Mouse (Mus musculus) fat pad, adult 2 months (tissue): Measurements from ENCODE around the gene Ube2l6.
"Not testable (repeated sequence)": the region's sequence is repeated elsewhere in the genome, so short reads cannot be mapped to it uniquely, and the experiment has no call there.

ENCODE experiments used
- DNase-seq: peaks from one replicate; pipeline ENCODE4 v3.0.0-alpha.2; 2011; ENCODE audit warnings: low read depth, low spot score; ENCODE audit errors: extremely low read depth

The Ube2l6 gene

DNA sequence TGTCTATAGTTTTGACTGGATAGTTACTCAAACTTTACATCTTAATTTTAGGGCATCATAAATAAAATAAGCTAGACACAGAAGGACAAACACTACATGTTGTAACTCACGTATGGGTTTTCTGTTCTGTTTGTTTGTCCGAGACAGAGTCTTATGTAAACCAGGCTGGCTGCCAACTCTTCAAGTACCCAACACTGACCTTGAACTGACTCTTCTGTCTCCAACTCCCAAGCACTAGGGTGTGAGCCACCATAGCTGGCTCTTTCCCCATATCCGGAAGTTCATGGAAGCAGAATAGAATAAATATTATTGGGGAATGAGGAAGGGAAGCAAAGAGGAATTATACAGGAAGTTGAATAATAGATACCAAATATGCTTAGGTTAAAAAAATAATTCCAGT lies 6.1 kb upstream of the Ube2l6 start:
- no peak for DNase-seq

DNA sequence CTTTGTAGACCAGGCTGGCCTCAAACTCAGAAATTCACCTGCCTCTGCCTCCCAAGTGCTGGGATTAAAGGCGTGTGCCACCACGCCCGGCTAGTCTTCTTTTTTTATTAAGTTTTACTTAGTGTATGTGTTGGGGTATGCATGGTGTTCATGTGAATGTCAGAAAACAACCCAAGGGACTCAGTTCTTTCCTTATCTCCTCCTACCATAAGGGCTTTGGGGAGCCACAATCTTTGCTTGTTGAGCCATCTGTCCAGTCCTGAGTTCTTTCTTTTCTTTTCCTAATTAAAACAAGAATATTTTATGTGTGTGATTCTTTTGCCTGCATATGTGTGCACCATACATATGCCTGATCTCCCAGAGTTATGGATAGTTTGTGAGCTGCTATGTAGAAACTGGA lies 5.5 kb upstream of the Ube2l6 start:
- no peak for DNase-seq

DNA sequence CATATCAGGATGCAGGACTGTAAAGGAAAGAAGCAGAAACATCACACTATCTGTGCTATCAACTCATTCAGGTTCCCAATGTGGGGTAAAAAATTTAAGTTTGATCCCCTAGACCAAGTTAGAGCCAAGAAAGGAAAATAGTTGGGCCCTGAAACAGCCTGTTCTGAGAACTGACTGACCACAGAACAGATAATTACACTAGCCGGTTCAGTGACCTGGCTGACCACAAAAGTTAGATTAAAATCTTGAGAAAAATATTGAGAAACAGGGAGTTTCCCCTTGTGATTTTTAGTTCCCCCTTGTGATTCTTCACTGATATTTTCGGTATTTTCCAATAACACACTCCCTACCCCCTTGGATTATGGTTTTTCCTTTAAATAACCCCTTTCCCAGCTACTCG lies 4.8 kb upstream of the Ube2l6 start:
- no peak for DNase-seq

- no peak for DNase-seq
These were observed 665 bp upstream of the Ube2l6 start for GRCm38 (mm10) chr2:84797833-84798492.

GRCm38 (mm10) chr2:84799041-84799561 lies 473 bp downstream of the Ube2l6 start:
- DNase-seq, result no peak

GRCm38 (mm10) chr2:84800304-84800703 lies 1.7 kb downstream of the Ube2l6 start:
- DNase-seq, result no peak

GRCm38 (mm10) chr2:84801223-84801622 lies 2.6 kb downstream of the Ube2l6 start:
- not testable (repeated sequence) for DNase-seq

DNA sequence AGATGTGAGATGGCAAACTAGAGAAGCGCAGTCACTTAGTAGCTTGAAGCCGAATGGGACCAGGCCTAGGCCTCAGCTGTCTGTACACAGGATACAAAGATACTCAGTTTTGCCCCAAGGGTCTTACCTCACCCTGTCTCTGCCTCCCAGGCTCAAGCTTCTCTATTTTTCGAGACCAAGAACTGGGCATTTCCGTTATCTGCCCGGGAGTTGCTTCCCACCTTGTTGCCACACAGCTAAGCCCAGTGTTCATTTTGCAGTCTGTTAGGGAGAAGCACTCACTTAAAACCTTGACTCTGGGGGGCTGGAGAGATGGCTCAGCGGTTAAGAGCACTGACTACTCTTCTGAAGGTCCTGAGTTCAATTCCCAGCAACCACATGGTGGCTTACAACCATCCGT lies 5.3 kb downstream of the Ube2l6 start:
- DNase-seq, result no peak

DNA sequence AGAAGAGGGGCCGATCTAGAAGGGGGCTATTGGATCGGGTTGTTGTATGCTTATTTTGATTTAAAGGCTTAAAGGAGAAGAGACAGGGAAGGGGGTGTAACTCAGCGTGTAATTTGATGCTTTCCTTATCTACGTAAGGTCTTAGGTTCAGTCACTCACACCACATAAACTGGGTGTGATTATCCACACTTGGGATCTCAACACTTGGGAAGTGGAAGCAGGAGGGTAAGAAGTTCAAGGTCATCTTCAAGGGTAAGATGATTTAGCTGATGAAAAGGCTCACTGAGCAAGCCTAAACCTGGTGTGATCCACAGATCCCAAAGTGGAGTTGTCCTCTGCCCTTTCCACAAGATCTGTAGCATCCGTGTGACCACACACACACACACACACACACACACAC lies 7.9 kb downstream of the Ube2l6 start:
- no peak for DNase-seq

DNA sequence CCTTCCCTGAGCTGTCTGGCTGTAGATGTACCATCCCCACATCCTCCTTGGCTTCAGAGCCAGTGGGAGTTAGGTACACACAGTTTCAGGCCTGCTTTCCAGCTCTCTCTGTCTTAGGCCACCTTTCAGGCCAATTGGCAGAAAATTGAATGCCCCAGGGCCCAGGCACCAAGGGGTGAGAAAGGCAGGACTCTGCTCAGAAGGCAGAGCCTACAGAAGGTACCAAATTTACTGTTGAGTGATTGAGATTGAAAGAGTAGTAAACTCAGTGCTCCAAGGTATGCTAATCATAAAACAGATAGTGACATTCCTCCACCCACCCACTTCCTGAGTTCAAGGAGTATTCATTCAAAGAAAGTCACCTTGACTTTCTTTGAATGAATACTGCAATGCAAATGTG lies 10.7 kb downstream of the Ube2l6 start:
- DNase-seq, result no peak

- DNase-seq, result no peak
These were observed 11.9 kb downstream of the Ube2l6 start for GRCm38 (mm10) chr2:84810526-84810885.

- DNase-seq, result no peak
These were observed 12.4 kb downstream of the Ube2l6 start for GRCm38 (mm10) chr2:84810886-84811577.

DNA sequence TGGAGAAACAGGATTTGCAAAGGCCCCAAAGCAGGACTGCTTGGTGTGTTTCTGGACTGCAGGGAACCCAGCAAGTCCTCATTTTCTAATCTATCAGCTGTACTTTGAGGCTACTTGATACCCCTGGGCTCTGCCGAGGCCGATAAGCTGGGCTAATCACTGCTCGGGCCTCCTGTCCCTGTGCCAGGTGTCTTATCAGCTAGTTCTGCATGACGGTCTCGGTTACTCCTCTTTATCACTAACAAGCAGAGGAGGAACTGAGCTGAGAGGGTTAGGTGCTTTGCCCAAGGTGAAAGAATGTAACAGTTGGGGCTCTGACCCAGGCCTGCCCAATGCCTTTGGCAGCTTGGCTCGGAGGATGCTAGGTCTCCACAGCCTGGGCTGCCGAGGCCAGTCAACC lies 13.3 kb downstream of the Ube2l6 start:
- no peak for DNase-seq

DNA sequence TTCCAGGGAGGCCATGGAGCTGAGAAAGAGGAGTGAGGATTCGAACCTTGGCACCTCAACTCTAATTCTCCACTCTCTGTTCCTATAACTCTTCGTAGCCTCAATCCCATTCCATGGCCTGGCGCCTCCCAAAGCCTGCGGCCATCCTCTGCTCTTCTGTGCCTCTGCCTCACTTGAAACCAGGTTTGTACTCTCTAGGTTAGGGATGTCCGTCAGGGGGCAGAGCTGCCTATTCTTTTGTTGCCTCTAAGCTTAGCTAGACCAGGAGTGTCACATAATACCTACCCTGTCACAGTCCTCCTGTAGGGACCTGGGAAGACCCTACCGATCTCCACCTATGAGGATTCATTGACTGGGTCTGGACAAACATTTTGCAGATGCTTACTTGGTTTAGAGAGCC lies 14.0 kb downstream of the Ube2l6 start:
- no peak for DNase-seq

DNA sequence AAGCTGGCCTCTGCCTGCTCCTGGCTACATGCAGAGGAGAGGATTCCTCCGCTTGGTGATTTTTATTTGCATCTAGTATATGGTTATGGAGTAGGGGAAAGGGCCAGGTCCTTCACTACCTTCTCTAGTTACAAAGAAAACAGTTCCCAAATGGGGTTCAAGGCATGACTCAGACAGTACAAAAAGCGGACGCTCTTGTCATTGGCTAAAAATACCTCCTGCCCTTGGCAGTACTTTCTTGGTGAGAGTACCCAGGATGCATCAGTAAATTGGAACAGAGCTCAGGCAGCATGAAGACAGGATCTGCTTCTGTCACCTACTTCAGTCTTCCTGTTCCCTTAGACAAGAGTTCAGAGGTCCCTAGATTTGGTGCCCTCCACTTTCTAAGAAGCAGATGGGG lies 21.2 kb downstream of the Ube2l6 start:
- DNase-seq, result no peak

DNA sequence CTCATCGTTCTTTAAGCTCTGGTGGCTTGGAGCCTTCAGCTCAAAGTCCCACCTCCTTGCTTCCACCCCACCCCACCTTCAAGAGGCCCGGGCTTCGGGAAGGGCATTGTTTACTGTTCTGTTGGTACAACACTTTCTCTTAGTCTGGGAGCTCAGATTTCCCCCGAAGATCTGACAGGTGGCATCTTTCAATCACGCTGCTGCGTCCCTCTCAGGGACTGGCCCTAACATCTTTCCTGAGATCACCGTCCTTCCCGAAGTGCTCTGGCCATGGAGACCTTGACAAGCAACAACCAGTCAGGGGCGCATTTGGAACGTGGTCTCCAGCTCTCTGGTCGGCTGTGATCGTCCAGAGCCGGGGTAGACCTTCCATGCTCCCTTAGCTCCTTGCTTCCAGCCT lies 23.9 kb downstream of the Ube2l6 start, which contains the start of gene Smtnl1:
TSS of gene Smtnl1 (minus strand) at position 101 of the 400 bp plus-strand sequence.
- DNase-seq, result no peak

- DNase-seq, result no peak
These were observed 24.6 kb downstream of the Ube2l6 start for GRCm38 (mm10) chr2:84823237-84823636.

DNA sequence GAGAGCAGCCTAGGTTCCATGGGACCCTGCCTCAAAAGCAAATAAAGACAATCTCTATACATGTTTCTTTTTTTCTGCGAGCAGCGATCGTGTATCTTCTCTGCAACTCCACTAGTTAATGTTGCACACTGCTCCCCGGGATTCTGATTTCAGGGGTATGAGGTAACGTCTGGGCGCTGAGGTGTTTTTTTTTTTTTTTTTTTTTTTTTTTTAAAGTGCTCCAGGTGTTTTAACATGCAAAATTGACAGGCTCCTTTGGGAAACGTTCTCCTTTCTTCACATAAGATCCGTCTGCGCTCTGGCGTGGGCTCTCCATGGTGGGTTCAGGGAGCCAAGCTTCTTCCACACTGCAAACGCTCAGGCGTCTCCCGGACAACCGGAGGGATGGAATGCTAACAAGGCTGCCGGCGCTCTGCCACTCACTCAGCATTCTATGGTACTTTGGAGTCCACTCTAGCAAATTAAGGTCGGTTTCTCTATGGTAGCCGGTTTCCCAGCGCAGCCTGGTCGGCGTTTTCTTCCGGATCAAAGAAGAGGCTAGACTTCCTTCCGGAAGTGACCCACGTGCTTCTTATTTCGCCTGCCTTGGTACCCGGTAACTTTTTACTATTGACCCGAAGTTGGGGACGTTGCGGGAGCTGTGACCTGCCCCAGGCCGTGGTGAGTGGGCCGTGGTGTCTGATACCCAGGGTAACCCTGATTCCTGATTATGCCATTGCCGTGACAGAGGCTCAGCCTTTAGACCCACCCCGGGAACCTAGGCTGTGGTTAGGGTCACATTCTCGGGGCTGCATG lies 28.1 kb downstream of the Ube2l6 start, which contains the start of gene Timm10:
TSS of gene Timm10 (plus strand) at position 510 of the 795 bp plus-strand sequence.
- peak; percentile 76 for DNase-seq

DNA sequence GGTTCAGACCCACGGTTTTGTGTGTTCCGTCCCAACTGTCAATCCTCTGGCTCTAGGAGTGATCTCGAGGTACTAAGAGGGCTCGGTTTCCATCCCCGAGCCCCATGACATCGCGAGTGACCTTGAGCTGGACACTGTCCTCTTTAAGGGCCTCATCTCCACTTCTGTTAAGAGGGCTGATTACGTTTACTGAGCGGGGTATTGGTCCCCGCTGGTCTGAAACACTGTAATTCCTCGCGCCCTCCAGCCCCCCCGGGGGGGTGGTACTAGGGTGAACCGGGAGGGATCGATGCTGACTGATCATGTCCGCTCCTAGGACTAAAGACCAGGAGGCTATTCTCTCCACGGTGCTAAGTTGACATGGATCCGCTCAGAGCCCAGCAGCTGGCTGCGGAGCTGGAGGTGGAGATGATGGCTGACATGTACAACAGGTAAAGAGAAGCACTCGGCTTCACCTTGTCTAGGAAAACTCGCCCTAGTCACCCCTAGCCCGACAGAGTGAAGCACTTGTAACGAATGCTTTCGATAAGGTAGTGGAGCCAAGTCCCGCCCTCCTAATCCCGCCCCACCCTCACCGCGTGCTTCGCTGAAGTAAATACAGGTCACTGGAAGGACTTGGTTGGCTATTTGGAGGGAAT lies 28.8 kb downstream of the Ube2l6 start:
- no peak for DNase-seq

GRCm38 (mm10) chr2:84831666-84832391 lies 33.2 kb downstream of the Ube2l6 start:
- DNase-seq, result peak; percentile 97
